Mouse (Mus musculus) embryonic facial prominence, embryonic 10.5 days (tissue): ENCODE measurements at regions not wholly inside any gene's neighbourhood (a gene's known extent, or its start where the extent isn't known, plus 50 kb on each side); places are given as distances from the start of the nearest gene placed in this dataset.

Experiments
- DNase-seq: peaks from one replicate; pipeline ENCODE4 v3.0.0-alpha.2; 2017; ENCODE audit warnings: low spot score
- H3K27ac ChIP-seq: fragments of 300-500 bp; sonication (generic); replicated peaks from 2 replicates; pipeline ENCODE4 v1.5.1; 2016; ENCODE audit warnings: mild to moderate bottlenecking
- H3K27me3 ChIP-seq: fragments of 300-500 bp; sonication (generic); replicated peaks from 2 replicates; pipeline ENCODE4 v1.6.1; 2016; ENCODE audit warnings: low read depth, mild to moderate bottlenecking; ENCODE audit not compliant: poor library complexity, severe bottlenecking
- H3K36me3 ChIP-seq: fragments of 300-500 bp; sonication (generic); replicated peaks from 2 replicates; pipeline ENCODE4 v1.6.1; 2016; ENCODE audit warnings: mild to moderate bottlenecking, moderate library complexity
- H3K4me1 ChIP-seq: fragments of 300-500 bp; sonication (generic); 2 replicates; pipeline ENCODE4 v1.6.1; 2016
- H3K4me3 ChIP-seq: fragments of 300-500 bp; sonication (generic); 2 replicates; pipeline ENCODE4 v1.5.1; 2016; ENCODE audit warnings: mild to moderate bottlenecking, moderate library complexity
- H3K9me3 ChIP-seq: fragments of 300-500 bp; sonication (generic); 2 replicates; pipeline ENCODE4 v1.6.1; 2016; ENCODE audit warnings: mild to moderate bottlenecking
- WGBS: fragments of 180-500 bp; shearing (Covaris S2); methylation state at CpG from one replicate; pipeline ENCODE4 v1.1.7; 2016; 5-methylcytosine and 5-hydroxymethylcytosine counted together

- Histone ChIP-seq H3K36me3 (no peaks in the 10 kb centered on the region), H3K9me3 (no peaks in the 10 kb centered on the region), H3K27ac (no peak overlapping the region), H3K27me3 (no peaks in the 10 kb centered on the region), H3K4me1 (no peaks in the 10 kb centered on the region), H3K4me3 (no peak overlapping the region)
- no peak for DNase-seq
Observed at GRCm38 (mm10) chr8:82459007-82459406, 56.0 kb upstream of the Il15 start.

- H3K9me3 ChIP-seq: no peaks in the 10 kb centered on the region
- no peak overlapping the region for H3K27ac ChIP-seq
- H3K36me3 ChIP-seq: no peaks in the 10 kb centered on the region
- no peak overlapping the region for H3K4me3 ChIP-seq
- WGBS: 75% methylated on average over 4 of the region's 4 CpGs
- no peak for DNase-seq
- H3K27me3 ChIP-seq: no peaks in the 10 kb centered on the region
- no peaks in the 10 kb centered on the region for H3K4me1 ChIP-seq
Observed at GRCm38 (mm10) chr8:82454056-82454455, 51.0 kb upstream of the Il15 start.
